Mouse (Mus musculus) R1 (cell line): Measurements from ENCODE around the gene Trir.
A peak's percentile ranks its signal among the peaks of the same experiment; 100 is the strongest.

ENCODE experiments used
- DNase-seq: peaks from one replicate; pipeline ENCODE4 v3.0.0-alpha.2; 2018; ENCODE audit warnings: low read depth, low spot score

Gene Trir

DNA sequence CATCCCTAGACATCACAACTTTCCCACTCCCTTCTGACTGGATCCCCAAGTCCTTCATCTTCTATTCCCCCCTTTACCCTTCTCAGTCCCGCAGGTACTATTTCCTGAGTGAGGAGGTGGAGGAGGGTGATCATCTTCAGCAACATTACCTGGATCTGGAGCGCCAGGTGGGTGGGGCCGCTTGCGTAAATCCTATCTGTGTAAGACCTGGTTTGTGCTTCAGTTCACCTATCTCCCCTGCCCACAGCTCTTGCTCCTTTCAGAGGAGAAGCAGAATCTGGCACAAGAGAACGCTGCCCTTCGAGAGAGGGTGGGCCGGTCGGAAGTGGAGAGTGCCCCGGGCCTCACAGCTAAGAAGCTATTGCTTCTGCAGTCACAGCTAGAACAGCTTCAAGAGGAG, 32.2 kb upstream of the Trir start:
- no peak for DNase-seq

DNA sequence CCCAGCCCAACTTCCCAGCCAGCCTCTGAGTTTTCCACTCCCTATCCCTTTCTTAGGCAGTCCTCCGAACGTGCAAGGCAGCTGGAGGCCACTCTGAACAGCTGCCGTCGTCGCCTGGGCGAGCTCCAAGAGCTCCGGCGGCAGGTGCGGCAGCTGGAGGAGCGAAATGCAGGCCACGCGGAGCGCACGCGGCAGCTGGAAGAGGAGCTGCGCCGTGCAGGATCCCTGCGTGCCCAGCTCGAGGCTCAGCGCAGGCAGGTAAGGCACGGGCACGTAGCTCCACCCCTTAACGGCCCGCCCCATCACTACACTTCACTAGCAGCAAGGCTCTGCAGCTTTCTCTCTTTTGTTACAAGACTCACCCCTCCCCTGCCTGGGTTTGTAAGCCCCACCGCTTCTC, 30.9 kb upstream of the Trir start:
- DNase-seq: peak; percentile 75

DNA sequence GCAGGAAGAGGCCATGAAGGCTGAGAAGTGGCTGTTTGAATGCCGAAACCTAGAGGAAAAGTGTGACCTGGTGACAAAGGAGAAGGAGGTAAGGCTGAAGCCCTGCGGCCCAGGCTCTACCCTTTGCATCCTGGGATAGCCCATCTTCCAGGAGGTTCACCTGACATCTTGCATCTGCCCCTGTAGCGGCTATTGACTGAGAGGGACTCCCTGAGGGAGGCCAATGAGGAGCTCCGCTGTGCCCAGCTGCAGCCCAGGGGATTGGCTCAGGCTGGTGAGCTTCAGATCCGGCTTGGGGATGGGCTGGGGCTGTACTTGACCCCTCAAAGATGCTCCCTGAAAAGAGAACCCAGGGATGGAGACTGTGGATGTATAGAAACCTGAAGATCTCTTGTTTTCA, 29.6 kb upstream of the Trir start:
- no peak for DNase-seq

GRCm38 (mm10) chr8:84997649-84998295, 28.9 kb upstream of the Trir start:
- DNase-seq: peak; percentile 96

GRCm38 (mm10) chr8:85007686-85008085, 18.9 kb upstream of the Trir start:
- peak; percentile 82 for DNase-seq

DNA sequence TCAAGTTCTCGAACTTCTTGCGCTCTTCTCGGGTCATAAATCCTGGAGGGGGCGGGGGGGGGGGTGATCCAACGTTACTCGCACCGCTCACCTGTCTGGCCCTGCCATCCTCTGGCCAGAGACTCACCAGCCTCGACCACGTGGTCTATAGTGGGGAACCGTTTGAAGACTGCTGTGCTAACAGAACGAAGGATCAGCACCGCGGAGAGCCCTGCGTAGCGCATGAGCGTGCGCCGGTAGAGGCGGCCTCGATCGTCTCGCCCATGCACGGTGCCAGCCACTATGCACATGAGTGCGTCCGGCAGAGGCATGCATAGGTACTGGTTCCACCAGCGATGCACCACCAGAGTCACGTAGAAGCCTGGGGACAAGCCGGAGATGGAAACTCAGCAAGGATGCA, 15.4 kb upstream of the Trir start:
- DNase-seq: peak; percentile 58

GRCm38 (mm10) chr8:85013230-85013840, 13.3 kb upstream of the Trir start:
- DNase-seq: peak; percentile 94

DNA sequence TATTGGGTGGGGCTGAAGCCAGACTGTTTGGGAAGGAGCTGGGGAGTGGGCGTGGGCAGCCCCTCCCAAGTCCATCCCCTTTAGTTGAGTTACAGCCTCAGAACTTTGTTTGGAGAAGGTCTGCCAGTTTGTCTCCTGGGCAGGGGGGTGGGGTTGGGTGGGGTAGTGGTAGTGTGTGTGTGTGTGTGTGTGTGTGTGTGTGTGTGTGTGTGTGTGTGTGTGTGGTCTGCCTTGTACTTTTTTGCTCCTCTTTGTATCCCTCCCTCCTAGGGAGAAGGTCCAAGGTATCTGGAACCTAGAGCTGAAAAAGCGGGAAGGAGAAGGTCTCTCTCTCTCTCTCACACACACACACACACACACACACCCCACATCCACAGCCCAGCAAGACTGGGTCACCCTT, 12.2 kb upstream of the Trir start, which contains the start of gene Best2:
Gene Best2 (minus strand): TSS at position 101 of the 400 bp plus-strand sequence.
- no peak for DNase-seq

DNA sequence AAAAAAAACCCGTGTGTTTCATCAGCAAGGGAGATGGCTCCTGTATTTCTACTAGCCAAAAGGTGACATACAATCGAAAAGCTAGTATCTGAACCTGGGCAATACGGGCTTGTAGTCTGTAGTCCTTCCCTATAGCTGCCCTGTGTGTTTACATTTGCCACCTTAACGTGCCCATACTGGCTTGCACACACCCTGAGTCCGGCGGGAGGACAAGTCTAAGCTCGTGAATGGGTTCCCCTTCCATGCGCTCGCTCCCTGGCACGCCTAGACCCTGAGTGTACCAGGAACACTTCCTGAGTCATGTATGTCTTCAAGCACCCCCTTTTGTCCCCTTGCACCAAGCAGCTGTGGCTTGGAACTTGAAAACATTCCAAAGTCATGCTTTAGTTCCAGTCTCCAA, 9.9 kb upstream of the Trir start:
- no peak for DNase-seq

GRCm38 (mm10) chr8:85017209-85017608, 9.4 kb upstream of the Trir start:
- DNase-seq: peak; percentile 49

DNA sequence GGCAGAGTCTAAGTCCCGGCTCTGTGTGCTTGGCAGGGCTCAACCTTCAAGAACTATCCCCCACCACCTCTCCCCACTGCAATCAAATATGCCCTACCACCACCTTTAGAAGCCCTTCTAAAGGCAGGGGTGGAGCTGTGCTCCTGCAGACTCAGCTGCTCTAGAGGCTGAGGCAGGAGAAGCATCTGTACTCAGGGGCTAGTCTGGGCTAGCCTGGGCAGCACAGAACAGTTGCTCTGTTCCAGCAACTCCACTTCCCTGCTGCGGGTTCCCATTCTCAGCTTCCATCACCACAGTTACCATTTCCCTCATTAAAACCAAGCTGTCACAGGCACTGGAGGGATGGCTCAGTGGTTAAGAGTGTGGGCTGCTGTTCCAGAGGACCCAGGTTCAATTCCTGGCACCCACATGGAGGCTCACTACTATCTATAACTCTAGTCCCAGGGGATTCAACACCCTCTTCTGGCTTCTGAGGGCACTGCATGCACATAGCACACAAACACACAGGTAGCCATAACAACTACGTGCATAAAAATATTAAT, 5.0 kb upstream of the Trir start:
- peak; percentile 77 for DNase-seq

DNA sequence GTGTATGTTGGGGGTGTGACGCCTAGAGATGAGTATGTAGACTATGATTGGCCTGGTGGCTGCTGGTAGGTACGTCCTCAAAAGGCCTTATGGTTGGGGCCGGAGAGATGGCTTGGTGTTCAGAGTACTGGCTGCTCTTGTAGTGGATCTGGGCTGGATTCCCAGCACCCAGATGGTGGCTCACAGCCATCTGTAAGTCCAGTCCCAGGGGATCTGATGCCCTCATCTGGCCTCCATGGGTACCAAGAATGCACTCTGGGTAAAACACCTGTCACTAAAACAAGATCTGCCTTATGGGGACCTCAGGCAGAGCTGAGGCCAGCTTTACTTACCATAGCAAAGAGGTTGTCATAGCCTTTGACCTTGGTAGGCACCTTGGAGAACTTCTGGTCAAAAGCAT, 2.8 kb upstream of the Trir start:
- DNase-seq: no peak

- DNase-seq: peak; percentile 99
These were observed 1.3 kb upstream of the Trir start, which contains the start of gene Asna1 for GRCm38 (mm10) chr8:85025098-85025932. TSS of gene Asna1 (minus strand) at chr8:85025281.

GRCm38 (mm10) chr8:85027516-85027855, 863 bp downstream of the Trir start:
- no peak for DNase-seq

DNA sequence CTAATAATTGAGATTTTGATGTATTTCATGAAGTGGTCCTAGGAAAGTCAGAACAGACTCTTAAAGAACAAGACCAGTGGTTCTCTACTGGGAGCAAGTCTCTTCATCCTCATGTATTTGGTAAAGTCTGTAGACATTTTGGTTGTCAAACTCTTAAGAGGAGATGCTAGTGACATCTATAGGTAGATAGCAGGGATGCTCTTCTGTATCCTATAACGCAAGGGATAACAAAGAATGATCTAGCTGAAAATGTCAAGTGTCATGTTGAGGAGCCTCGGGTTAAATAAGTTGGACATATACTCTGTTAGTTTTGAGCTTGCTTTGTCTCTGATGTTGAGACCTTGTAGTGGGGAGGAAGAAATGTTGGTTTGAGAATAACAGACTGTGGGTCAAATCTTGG, 1.3 kb downstream of the Trir start:
- DNase-seq: no peak

- DNase-seq: no peak
These were observed 2.6 kb downstream of the Trir start for GRCm38 (mm10) chr8:85029271-85029670.

GRCm38 (mm10) chr8:85032622-85033311, 6.1 kb downstream of the Trir start:
- no peak for DNase-seq

- DNase-seq: peak; percentile 62
These were observed 7.2 kb downstream of the Trir start for GRCm38 (mm10) chr8:85033867-85034266.

DNA sequence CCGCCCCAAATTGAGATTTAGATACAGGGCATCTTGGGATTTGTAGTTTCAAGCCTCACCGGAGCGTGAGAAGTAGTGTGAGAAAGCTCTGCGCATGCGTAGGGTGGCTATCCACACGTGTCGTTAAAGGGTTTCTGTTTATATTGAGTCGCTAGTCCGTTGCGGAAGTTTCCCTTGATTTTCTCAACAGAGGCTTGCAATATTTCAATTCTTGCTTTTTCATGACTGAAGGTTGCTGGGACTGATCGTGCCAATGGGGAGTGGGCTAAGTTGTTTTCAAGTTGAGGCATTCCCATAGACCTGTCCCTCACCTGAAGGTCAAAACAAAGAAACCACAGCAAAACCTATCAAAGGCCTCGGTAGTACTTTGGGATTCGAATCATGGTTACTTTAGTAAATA, 8.1 kb downstream of the Trir start:
- peak; percentile 95 for DNase-seq

DNA sequence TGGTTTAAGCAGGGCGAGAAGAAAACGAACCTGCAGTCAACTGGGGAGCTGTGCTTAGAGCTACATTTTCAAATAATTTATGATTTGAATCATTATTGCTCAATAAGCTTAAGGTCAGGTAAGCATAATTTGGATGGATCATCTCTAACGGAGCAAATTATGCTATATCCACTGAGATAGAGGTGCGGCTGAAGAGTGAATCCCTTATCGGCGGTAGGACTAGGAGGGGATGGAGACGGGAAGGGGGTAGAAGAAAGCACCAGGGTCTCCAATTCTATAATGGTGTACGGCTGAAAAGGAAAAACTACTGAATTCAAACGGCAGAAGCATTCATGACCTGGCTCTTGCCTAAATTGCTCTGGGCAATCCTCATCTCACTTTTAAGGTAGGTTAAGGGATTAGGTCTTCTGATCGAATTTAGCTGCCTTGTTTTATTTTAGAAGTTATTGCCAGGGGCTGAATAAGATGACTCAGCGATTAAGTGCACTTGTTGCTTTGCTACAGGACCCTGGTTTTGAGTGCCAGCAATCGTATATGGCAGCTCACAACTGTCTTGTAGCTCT, 8.6 kb downstream of the Trir start:
- DNase-seq: no peak

DNA sequence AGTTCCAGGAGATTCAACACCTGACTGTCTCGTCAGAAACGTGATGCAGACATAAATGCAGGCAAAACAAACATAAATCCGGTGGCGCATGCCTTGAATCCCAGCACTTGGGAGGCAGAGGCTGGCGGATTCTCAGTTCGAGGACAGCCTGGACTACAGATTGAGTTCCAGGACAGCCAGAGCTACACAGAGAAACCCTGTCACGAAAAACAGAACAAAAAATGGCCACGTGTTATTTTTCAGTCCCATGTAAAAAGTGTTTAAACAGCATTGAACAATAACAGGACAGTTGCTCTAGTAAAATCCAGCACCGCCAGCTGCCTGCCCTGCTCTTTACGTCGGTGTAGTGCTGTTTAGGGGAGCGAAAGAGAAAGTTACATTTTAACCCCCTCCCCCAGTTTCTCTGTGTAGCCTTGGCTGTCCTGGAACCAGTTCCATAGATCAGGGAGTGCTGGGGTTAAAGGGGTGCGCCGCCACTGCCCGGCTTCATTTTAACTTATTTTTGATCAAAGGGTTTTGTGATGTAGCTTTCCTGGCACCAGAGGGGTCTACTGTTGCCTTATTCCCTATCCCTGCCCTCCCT, 9.2 kb downstream of the Trir start:
- peak; percentile 48 for DNase-seq
